Mouse (Mus musculus) spleen, adult 2 months (tissue): Measurements from ENCODE around the gene Cass4. TPM values are rescaled to one million over a fixed set of nuclear protein-coding genes. Genes with fewer than 3 reads are reported as not detected.

Experiments used
- DNase-seq, 2 experiments: peaks; one replicate each; pipeline versions ENCODE4 v3.0.0 to v3.0.0-alpha.2; 2012 to 2021; ENCODE audit warnings: low spot score in 2 of 2, low read depth in 1 of 2
- H3K27ac ChIP-seq: fragments of 200-500 bp; 2 replicates; pipeline ENCODE4 v1.5.1; 2012; ENCODE audit warnings: low read length, inconsistent platforms; ENCODE audit not compliant: insufficient read depth
- H3K27me3 ChIP-seq: fragments of 200-500 bp; 2 replicates; pipeline ENCODE4 v1.6.1; 2012; ENCODE audit warnings: mild to moderate bottlenecking, moderate library complexity, low read length, inconsistent platforms; ENCODE audit not compliant: control insufficient read depth, insufficient read depth
- H3K36me3 ChIP-seq: fragments of 200-500 bp; 2 replicates; pipeline ENCODE4 v1.6.1; 2012; ENCODE audit warnings: mild to moderate bottlenecking, low read length, inconsistent platforms; ENCODE audit not compliant: control insufficient read depth, insufficient read depth
- H3K4me1 ChIP-seq: fragments of 200-500 bp; 2 replicates; pipeline ENCODE4 v1.6.1; 2011; ENCODE audit warnings: inconsistent platforms; ENCODE audit not compliant: control insufficient read depth, insufficient read depth, insufficient read length
- H3K4me3 ChIP-seq: fragments of 200-500 bp; 2 replicates; pipeline ENCODE4 v1.5.1; 2011; ENCODE audit warnings: mild to moderate bottlenecking, inconsistent platforms; ENCODE audit not compliant: insufficient read depth, insufficient read length; ENCODE audit errors: extremely low read depth
- CTCF ChIP-seq: fragments of 200-500 bp; IDR thresholded peaks from 2 replicates; pipeline ENCODE4 v1.5.1; 2011; ENCODE audit warnings: mild to moderate bottlenecking, inconsistent platforms; ENCODE audit not compliant: insufficient read depth, insufficient read length, insufficient replicate concordance; ENCODE audit errors: extremely low read depth
- POLR2A ChIP-seq: fragments of 200-500 bp; IDR thresholded peaks from 2 replicates; pipeline ENCODE4 v1.6.1; 2011; ENCODE audit warnings: low read depth, low read length, inconsistent platforms
- whole genome bisulfite sequencing: fragments of 180-500 bp; shearing (Covaris S2); methylation state at CpG from one replicate; pipeline ENCODE4 v1.1.7; 2018; 5-methylcytosine and 5-hydroxymethylcytosine counted together
- polyA plus RNA-seq: library from polyadenylated mRNA; depleted of rRNA; stranded (reverse); fragments of >200 nt; gene quantifications from 2 replicates; pipeline ENCODE4 v1.2.3, GENCODE M21; 2012

Cass4 gene
- polyA plus RNA-seq, 1 experiment = 1.6 TPM

DNA sequence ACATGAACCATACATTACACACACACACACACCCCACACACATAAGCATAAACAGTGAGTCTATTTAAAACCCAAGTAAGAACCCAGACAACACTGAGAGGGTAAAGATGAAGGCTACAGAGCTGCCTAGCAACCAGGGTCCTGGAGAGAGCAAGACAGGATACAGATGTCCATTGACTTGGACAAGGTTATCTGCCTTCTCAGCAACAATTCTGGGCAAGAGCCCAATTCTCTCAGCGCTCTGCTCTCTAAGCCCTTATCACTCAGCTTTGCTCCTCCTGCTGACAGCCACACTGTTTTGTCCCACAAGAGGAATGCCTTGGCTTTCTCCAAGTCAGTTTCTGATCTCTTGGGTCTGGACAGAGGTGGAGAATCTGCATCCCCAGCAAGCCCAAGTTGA is 37.0 kb downstream of the Cass4 start:
- Histone ChIP-seq H3K4me3 (no peak overlapping the region), H3K36me3 (no peaks in the 10 kb centered on the region), H3K27ac (no peak overlapping the region), H3K27me3 (no peaks in the 10 kb centered on the region), H3K4me1 (peaks cover 10% of the 10 kb centered on the region; the same call in 1 of the 2 replicates)
- no peak for DNase-seq
- 43% methylated on average over 1 of the region's 1 CpGs for WGBS
- no peak for TF ChIP-seq POLR2A
- no peak for TF ChIP-seq CTCF

DNA sequence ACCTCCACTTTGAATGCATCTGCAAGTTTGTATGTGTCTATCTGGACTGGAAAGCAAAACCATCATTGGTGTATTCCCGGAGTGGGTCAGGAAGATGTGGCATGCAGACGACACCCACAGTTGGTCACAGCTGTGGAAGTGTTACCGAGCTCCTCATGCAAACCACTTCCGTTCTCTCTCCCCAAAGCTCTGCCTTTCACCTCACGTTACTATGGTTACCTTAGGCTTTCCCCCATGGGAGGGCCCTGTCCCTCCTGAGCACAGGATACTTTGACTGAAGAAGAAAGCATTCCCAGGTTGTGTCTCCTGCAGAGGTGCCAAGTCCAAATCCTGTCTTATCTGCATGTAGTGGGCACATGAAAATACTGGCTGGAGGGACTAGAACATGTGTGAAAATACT is 40.2 kb downstream of the Cass4 start:
- WGBS = 7% methylated on average over 5 of the region's 5 CpGs
- no peaks in the 10 kb centered on the region for H3K27me3 ChIP-seq
- no peak for TF ChIP-seq CTCF
- no peak for TF ChIP-seq POLR2A
- no peaks in the 10 kb centered on the region for H3K36me3 ChIP-seq
- DNase-seq = peak; percentile 65 to 70
- peak overlapping the region; percentile 36; the same call in 1 of the 2 replicates for H3K27ac ChIP-seq
- peaks cover 17% of the 10 kb centered on the region; the same call in 1 of the 2 replicates for H3K4me1 ChIP-seq
- H3K4me3 ChIP-seq = 0 out of 2 replicates have a peak overlapping the region, but pooled peaks have one; percentile 0

DNA sequence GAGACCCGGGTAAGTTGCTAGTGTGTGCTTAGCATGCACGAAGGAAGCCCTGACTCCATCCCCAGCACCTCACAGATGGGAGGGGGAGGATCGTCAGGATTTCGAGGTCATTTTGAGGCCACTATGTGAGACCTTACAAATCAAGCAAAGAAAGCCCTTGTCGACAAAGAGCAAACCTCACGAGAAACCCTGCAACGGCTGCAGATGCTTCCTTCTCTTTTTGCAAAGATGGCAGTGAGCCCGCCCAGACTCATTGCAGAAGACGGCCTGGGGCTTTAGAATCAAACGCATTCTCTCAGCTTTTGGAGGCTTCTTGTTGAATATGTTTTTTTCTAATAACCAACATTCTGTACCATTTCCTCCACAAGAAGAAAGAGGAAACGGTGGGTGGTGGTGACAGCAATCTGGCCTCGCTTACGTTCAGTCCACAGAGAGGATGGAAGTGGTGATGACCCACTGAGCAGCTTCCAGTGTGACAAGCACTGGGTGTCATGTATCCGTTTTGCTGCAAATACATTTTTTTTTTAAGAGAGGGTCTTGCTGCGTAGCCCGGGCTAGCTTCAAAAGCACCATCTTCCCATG is 43.9 kb downstream of the Cass4 start:
- peak; percentile 26 to 44 for DNase-seq
- WGBS = 8% methylated on average over 16 of the region's 16 CpGs
- no peaks in the 10 kb centered on the region for H3K36me3 ChIP-seq
- peak overlapping the region; percentile 25; the same call in 1 of the 2 replicates for H3K4me3 ChIP-seq
- H3K27me3 ChIP-seq = no peaks in the 10 kb centered on the region
- TF ChIP-seq CTCF (no peak), POLR2A (no peak; the same call in 1 of the 2 replicates)
- peaks cover 30% of the 10 kb centered on the region for H3K4me1 ChIP-seq
- peak overlapping the region; percentile 81 for H3K27ac ChIP-seq

- Histone ChIP-seq H3K4me3 (peak within 1 kb of the TSS; percentile 75), H3K27ac (peak within 1 kb of the TSS; percentile 73), H3K27me3 (no peaks in the 10 kb centered on the region), H3K36me3 (peaks cover 2% of the 10 kb centered on the region; the same call in 1 of the 2 replicates), H3K4me1 (peaks cover 22% of the 10 kb centered on the region)
- WGBS = 3% methylated on average over 35 of the region's 35 CpGs
- TF ChIP-seq POLR2A (no peak; the same call in 1 of the 2 replicates), CTCF (no peak)
- DNase-seq = peak; percentile 88 to 97
Measured at GRCm38 (mm10) chr2:172439843-172440639, 46.4 kb downstream of the Cass4 start, which contains the start of gene Rtf2. Rtf2 (plus strand) TSS chr2:172440556.

GRCm38 (mm10) chr2:172440640-172441005 is 47.0 kb downstream of the Cass4 start:
- peaks cover 3% of the 10 kb centered on the region for H3K36me3 ChIP-seq
- H3K27ac ChIP-seq = peak overlapping the region; percentile 73
- no peaks in the 10 kb centered on the region for H3K27me3 ChIP-seq
- no peak for TF ChIP-seq POLR2A
- no peak for TF ChIP-seq CTCF
- peak overlapping the region; percentile 75 for H3K4me3 ChIP-seq
- H3K4me1 ChIP-seq = peaks cover 19% of the 10 kb centered on the region
- under 1% methylated on average over 21 of the region's 21 CpGs for WGBS
- no peak for DNase-seq

DNA sequence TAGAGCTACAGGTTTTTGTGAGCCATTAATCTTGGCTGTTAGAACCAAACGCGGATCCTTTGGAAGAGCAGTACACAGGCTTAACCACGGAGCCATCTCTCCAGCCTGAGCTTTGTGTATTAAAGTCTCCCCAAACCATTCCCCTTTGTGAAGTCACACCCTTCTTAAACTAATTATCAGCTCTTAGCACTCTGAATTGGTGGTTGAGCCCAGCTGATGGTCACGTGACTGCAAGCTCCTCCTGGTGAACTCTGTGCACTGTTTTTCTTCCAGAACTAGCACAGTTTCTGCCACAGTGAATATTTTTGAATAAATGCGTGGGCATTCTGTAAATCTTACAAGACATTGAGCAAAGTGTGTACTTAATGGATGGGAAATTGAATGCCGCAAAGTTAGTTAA is 47.6 kb downstream of the Cass4 start:
- Histone ChIP-seq H3K4me1 (peaks cover 19% of the 10 kb centered on the region), H3K36me3 (peaks cover 8% of the 10 kb centered on the region), H3K27ac (no peak overlapping the region), H3K4me3 (peak overlapping the region; percentile 75), H3K27me3 (no peaks in the 10 kb centered on the region)
- no peak for DNase-seq
- TF ChIP-seq CTCF (no peak), POLR2A (no peak)
- WGBS = 28% methylated on average over 6 of the region's 6 CpGs
